Mouse (Mus musculus) hindbrain, embryonic 12.5 days (tissue): ENCODE results near the gene Tspan1. TPM values are rescaled to one million over a fixed set of nuclear protein-coding genes. Genes with fewer than 3 reads are reported as not detected.

Experiments
- ATAC-seq: fragments of 200-750 bp; cut with Nextera tagmentation; 2 replicates; pipeline ENCODE4 v1.8.0; 2017; ENCODE audit warnings: moderate TSS enrichment; ENCODE audit not compliant: low FRiP score
- H3K27ac ChIP-seq: fragments of 300-500 bp; sonication (generic); 2 replicates; pipeline ENCODE4 v1.5.1; 2016; ENCODE audit warnings: mild to moderate bottlenecking
- H3K27me3 ChIP-seq: fragments of 300-500 bp; sonication (generic); 2 replicates; pipeline ENCODE4 v1.6.1; 2016; ENCODE audit warnings: mild to moderate bottlenecking
- H3K36me3 ChIP-seq: fragments of 300-500 bp; sonication (generic); 2 replicates; pipeline ENCODE4 v1.6.1; 2016; ENCODE audit warnings: mild to moderate bottlenecking
- H3K4me1 ChIP-seq: fragments of 300-500 bp; sonication (generic); 2 replicates; pipeline ENCODE4 v1.6.1; 2016
- H3K4me2 ChIP-seq: fragments of 300-500 bp; sonication (generic); replicated peaks from 2 replicates; pipeline ENCODE4 v1.6.1; 2016; ENCODE audit warnings: mild to moderate bottlenecking
- H3K4me3 ChIP-seq: fragments of 300-500 bp; sonication (generic); 2 replicates; pipeline ENCODE4 v1.5.1; 2016; ENCODE audit warnings: mild to moderate bottlenecking
- H3K9ac ChIP-seq: fragments of 300-500 bp; sonication (generic); 2 replicates; pipeline ENCODE4 v1.6.1; 2016; ENCODE audit warnings: mild to moderate bottlenecking, moderate library complexity
- H3K9me3 ChIP-seq: fragments of 300-500 bp; sonication (generic); replicated peaks from 2 replicates; pipeline ENCODE4 v1.6.1; 2016; ENCODE audit warnings: mild to moderate bottlenecking
- WGBS: fragments of 180-500 bp; shearing (Covaris S2); methylation state at CpG from one replicate; pipeline ENCODE4 v1.1.7; 2016; 5-methylcytosine and 5-hydroxymethylcytosine counted together
- polyA plus RNA-seq: library from polyadenylated mRNA; unstranded; fragments of >200 nt; fragmentation: Nextera tagmentation; extraction: Ambion mirVana; gene quantifications from 2 replicates; pipeline ENCODE4 v1.2.1, GENCODE M21; 2016

Tspan1 gene
- polyA plus RNA-seq, 1 experiment from 2014 or later, result 0.17 TPM

DNA sequence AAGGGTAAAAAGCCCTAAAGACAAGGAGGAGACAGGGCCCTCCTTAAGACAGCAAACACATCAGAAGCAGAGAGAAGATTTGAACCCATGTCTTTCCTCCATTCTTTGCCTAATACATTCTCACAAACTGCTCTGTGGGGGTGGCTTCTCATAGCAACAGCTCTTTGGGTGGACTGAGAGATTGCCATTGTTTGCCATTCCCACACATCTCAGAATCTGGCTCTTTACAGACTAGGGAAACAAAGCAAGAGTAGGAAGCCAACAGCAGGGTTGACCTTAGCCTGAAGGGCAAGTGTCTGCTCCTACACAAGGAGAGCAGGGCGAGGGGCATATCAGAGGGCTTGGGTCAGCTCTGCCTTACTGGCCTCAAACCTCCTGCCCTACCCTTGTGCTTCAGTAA lies 25.7 kb downstream of the Tspan1 start:
- Histone ChIP-seq H3K27ac (no peak overlapping the region), H3K36me3 (no peaks in the 10 kb centered on the region), H3K9ac (no peak overlapping the region), H3K9me3 (no peaks in the 10 kb centered on the region), H3K4me3 (no peak overlapping the region), H3K4me1 (peaks cover 16% of the 10 kb centered on the region), H3K4me2 (no peak overlapping the region), H3K27me3 (peaks cover 21% of the 10 kb centered on the region)
- 63% methylated on average over 1 of the region's 1 CpGs for WGBS
- no peak for ATAC-seq

- Histone ChIP-seq H3K27ac (no peak overlapping the region), H3K9ac (no peak overlapping the region), H3K9me3 (no peaks in the 10 kb centered on the region), H3K36me3 (no peaks in the 10 kb centered on the region), H3K4me3 (no peak overlapping the region), H3K4me2 (no peak overlapping the region), H3K27me3 (peaks cover 21% of the 10 kb centered on the region), H3K4me1 (peaks cover 16% of the 10 kb centered on the region)
- 80% methylated on average over 7 of the region's 7 CpGs for WGBS
- no peak for ATAC-seq
Observed at GRCm38 (mm10) chr4:116140801-116141574, 26.4 kb downstream of the Tspan1 start.

GRCm38 (mm10) chr4:116137421-116137996 lies 29.9 kb downstream of the Tspan1 start:
- Histone ChIP-seq H3K4me2 (no peak overlapping the region), H3K9ac (no peak overlapping the region), H3K9me3 (no peaks in the 10 kb centered on the region), H3K27me3 (peaks cover 9% of the 10 kb centered on the region; the same call in 1 of the 2 replicates), H3K4me3 (no peak overlapping the region), H3K4me1 (no peaks in the 10 kb centered on the region), H3K36me3 (no peaks in the 10 kb centered on the region), H3K27ac (no peak overlapping the region)
- ATAC-seq, result no peak
- WGBS, result 52% methylated on average over 13 of the region's 13 CpGs

DNA sequence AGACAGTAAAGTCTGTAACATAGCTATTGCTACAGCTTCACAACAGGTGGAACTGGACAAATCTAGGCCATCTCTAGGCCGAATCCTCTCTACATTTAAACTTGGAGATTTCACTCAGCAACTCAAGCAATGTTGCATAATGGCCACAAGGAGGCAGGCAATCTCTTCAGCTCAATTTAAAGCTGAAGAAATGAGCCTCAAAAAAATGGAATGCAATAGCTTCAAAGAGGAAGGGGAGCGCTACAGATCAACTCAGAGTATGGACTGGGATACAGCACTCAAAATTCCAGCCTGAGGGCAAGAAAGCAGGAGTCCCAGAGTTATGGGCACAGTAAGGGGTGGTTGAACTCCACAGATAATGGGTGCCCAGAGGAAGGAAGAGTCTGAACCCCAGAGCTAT lies 32.4 kb downstream of the Tspan1 start:
- 41% methylated on average over 2 of the region's 2 CpGs for WGBS

DNA sequence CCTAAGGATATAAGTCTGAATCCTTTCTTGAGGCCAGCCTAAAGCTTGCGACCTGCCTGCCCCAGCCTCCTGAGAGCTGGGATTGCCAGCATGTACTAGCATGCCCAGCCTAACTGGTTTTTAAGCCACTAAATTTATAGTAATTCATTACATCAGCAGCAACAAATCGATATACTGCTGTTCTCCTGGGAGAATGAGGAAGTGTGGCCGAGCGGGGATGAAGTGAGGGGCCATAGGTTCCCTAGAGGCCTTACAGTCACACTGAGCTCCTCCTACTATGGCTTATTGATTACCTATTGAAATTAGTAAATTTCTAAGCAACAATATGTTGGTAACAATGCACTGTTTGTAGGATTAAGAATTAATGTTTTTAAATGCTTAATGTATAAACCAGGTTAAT lies 34.3 kb downstream of the Tspan1 start:
- no peak overlapping the region for H3K9ac ChIP-seq
- H3K4me2 ChIP-seq, result no peak overlapping the region
- H3K36me3 ChIP-seq, result no peaks in the 10 kb centered on the region
- no peak for ATAC-seq
- H3K9me3 ChIP-seq, result no peaks in the 10 kb centered on the region
- no peaks in the 10 kb centered on the region for H3K27me3 ChIP-seq
- H3K27ac ChIP-seq, result no peak overlapping the region
- WGBS, result 79% methylated on average over 4 of the region's 4 CpGs
- no peak overlapping the region for H3K4me3 ChIP-seq
- H3K4me1 ChIP-seq, result no peaks in the 10 kb centered on the region

More for the DNA sequence above, 32.4 kb downstream of the Tspan1 start:
- no peak for ATAC-seq
- H3K36me3 ChIP-seq, result no peaks in the 10 kb centered on the region
- H3K9me3 ChIP-seq, result no peaks in the 10 kb centered on the region
- H3K4me1 ChIP-seq, result no peaks in the 10 kb centered on the region
- no peak overlapping the region for H3K9ac ChIP-seq
- no peak overlapping the region for H3K4me2 ChIP-seq
- no peaks in the 10 kb centered on the region for H3K27me3 ChIP-seq
- H3K27ac ChIP-seq, result no peak overlapping the region
- H3K4me3 ChIP-seq, result no peak overlapping the region

GRCm38 (mm10) chr4:116127956-116128355 lies 39.4 kb downstream of the Tspan1 start:
- Histone ChIP-seq H3K4me2 (no peak overlapping the region), H3K9ac (0 out of 2 replicates have a peak overlapping the region, but pooled peaks have one; percentile 19), H3K27ac (peak overlapping the region; percentile 60; the same call in 1 of the 2 replicates), H3K4me3 (no peak overlapping the region), H3K9me3 (no peaks in the 10 kb centered on the region), H3K27me3 (no peaks in the 10 kb centered on the region), H3K36me3 (no peaks in the 10 kb centered on the region), H3K4me1 (peaks cover 11% of the 10 kb centered on the region)
- WGBS, result 55% methylated on average over 6 of the region's 6 CpGs
- no peak for ATAC-seq

- H3K4me2 ChIP-seq, result no peak overlapping the region
- 96% methylated on average over 4 of the region's 4 CpGs for WGBS
- H3K4me1 ChIP-seq, result peaks cover 14% of the 10 kb centered on the region
- ATAC-seq, result no peak
- H3K36me3 ChIP-seq, result no peaks in the 10 kb centered on the region
- H3K9ac ChIP-seq, result no peak overlapping the region
- no peaks in the 10 kb centered on the region for H3K9me3 ChIP-seq
- no peak overlapping the region for H3K27ac ChIP-seq
- no peak overlapping the region for H3K4me3 ChIP-seq
- H3K27me3 ChIP-seq, result no peaks in the 10 kb centered on the region
Observed at GRCm38 (mm10) chr4:116125803-116126386, 41.5 kb downstream of the Tspan1 start.

DNA sequence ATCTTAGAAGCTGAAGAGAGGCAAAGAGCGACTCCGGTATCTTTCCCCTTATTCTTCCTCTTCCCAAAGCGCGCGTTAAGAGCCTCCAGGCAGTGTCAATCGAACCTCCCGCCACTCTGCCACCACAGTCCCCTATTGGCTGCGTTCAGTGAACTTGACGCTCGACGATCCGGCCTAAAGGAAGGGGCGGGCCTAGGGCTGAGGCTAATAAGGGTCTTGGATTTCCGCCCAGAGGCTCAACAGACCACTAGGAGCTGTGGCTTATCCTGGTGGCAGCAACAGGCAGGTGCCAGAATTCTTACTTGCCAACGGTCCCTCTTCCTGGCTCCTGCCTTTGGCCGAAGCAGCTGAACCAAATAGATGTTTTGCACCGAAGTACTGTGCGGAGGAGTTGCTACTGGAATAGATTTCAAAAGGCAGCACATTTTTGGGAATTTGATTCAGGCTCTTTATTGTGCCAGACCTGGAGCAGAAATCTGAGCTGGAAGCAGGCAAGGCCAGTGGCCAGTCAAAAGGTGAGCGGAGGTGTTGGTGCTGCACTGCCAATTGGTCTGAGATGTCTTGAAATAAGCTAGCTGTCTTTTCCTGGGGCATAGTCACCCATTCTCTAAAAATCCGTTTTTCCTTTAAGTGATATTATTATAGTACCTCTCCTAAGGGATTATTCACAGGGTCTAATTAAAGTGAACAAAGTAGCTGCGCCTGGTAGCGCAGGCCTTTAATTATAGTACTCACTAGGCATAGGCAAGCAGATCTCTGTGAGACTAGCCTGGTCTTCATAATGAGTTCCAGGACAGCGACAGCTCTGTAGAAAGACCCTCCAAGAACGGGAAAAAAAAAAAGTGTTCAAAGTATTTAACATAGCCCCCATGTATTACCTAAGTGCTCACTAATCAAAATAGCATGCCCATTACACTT lies 43.5 kb downstream of the Tspan1 start, which contains the start of the genes Rad54l and Pomgnt1:
TSS of gene Rad54l (minus strand) at position 89 of the 918 bp plus-strand sequence.
TSS of gene Pomgnt1 (plus strand) at position 239 of the 918 bp plus-strand sequence.
- peak; percentile 98 for ATAC-seq
- Histone ChIP-seq H3K9ac (peak within 1 kb of the TSS; percentile 60), H3K36me3 (0 out of 2 replicates have a peak, but pooled peaks cover 7% of the 10 kb centered on the region), H3K27ac (peak within 1 kb of the TSS; percentile 35; the same call in 1 of the 2 replicates), H3K4me2 (peak within 1 kb of the TSS; percentile 61), H3K27me3 (no peaks in the 10 kb centered on the region), H3K9me3 (no peaks in the 10 kb centered on the region), H3K4me1 (peaks cover 14% of the 10 kb centered on the region), H3K4me3 (peak within 1 kb of the TSS; percentile 57)
- 7% methylated on average over 24 of the region's 24 CpGs for WGBS

DNA sequence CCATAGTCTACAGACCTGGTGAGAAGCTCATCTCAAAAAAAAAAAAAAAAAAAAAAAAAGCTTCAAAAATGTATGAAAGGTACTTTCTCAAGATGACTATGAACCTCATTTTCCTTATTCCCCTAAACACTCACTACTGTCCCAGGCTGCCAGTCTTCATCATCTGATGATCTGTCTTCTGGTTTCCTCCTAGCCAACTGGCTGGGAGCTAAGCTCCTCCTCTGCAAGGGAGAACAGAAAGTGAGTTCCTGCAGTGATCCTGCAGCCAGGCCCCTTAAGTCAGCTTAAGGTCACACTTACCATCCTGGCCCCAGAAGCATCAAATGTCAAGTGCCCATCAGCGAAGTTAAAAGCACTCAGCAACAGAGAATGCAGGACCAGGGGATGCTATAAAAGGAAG lies 44.6 kb downstream of the Tspan1 start:
- H3K9ac ChIP-seq, result peak overlapping the region; percentile 57
- no peaks in the 10 kb centered on the region for H3K27me3 ChIP-seq
- peaks cover 14% of the 10 kb centered on the region for H3K4me1 ChIP-seq
- peaks cover 11% of the 10 kb centered on the region; the same call in 1 of the 2 replicates for H3K36me3 ChIP-seq
- H3K4me3 ChIP-seq, result peak overlapping the region; percentile 57
- no peak overlapping the region for H3K27ac ChIP-seq
- 6% methylated on average over 1 of the region's 1 CpGs for WGBS
- no peaks in the 10 kb centered on the region for H3K9me3 ChIP-seq
- peak overlapping the region; percentile 61 for H3K4me2 ChIP-seq
- no peak for ATAC-seq
